Comparison of ENCODE assay signal across 16 mouse cellular contexts in the genomic region with DNA sequence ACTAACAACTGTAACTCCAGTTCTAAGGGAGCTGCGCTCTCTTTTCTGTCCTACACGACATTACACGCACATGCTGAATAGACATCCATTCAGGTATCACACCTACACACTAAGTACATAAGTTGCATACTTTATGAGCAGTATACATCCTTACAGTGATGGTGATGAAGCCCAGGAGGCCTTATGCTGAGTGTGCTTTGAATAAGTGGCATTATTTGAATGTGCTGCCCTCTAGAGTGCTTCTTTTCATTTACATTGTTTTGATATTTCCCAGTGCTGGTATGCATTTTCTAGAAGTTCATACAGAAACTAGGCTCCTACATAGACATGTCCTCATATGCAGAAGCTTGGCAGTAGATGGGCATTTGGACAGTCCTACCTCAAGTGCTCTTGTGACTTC. TPM values are rescaled to one million over a fixed set of nuclear protein-coding genes. Genes with fewer than 3 reads are reported as not detected.
DNase-seq lines count a peak whose midpoint lies in the region; ATAC-seq and TF ChIP-seq lines count a peak whose summit lies in the region.
"Had no signal": no experiment of that assay in that cellular context is flagged by ENCODE, and none has a peak within 500 bp of the region (broad histone marks: within the 10 kb centered on the region; RNA-seq: fewer than 3 reads in every experiment).

No protein-coding gene starts in this region.

- no peak for DNase-seq in heart, postnatal 0 days (ENCODE audit: low spot score)
- no peak for DNase-seq in heart, postnatal 25 days (ENCODE audit: low spot score)
- peak; percentile 23 for DNase-seq in lung, postnatal 0 days (ENCODE audit: low spot score)
- no peak for DNase-seq in lung, postnatal 14 days
- no peak for DNase-seq in CH12.LX (ENCODE audit: extremely low read depth)
- no peak for DNase-seq in cerebellum, adult 11 months
- DNase-seq in left cerebral cortex, adult 8-10 months (ENCODE audit: low spot score in 2 of 2), result no peak
- DNase-seq: adrenal gland, postnatal 10 days; cerebellum, postnatal 25 days; lung, postnatal 4 days; thymus, adult 18-20 months had no signal

- no peaks in the 10 kb centered on the region for H3K9me3 ChIP-seq in heart, postnatal 0 days (replicated peaks; ENCODE audit: control insufficient read depth, low read length)
- no peaks in the 10 kb centered on the region for H3K9me3 ChIP-seq in lung, postnatal 0 days (ENCODE audit: low read length)
- no peaks in the 10 kb centered on the region for H3K9me3 ChIP-seq in CH12.LX (replicated peaks; ENCODE audit: low read length)
- H3K9me3 ChIP-seq: forebrain, embryonic 13.5 days; hindbrain, embryonic 12.5 days; midbrain, embryonic 15.5 days had no signal

- no peaks in the 10 kb centered on the region for H3K4me1 ChIP-seq in heart, postnatal 0 days (ENCODE audit: control insufficient read depth, insufficient read depth)
- H3K4me1 ChIP-seq in lung, postnatal 0 days (ENCODE audit: insufficient read depth, low read depth, low read length), result no peaks in the 10 kb centered on the region
- H3K4me1 ChIP-seq in CH12.LX (ENCODE audit: control insufficient read depth in 1 of 2, insufficient read depth in 2 of 2), result no peaks in the 10 kb centered on the region
- H3K4me1 ChIP-seq: forebrain, embryonic 13.5 days; hindbrain, embryonic 12.5 days; midbrain, embryonic 15.5 days had no signal

- TF ChIP-seq EP300 in heart, postnatal 0 days (IDR thresholded peaks at IDR 0.05; ENCODE audit: low read depth), result no peak
- TF ChIP-seq EP300 in lung, postnatal 0 days (IDR thresholded peaks at IDR 0.05), result no peak
- no peak for TF ChIP-seq EP300 in CH12.LX (IDR thresholded peaks at IDR 0.05; ENCODE audit: low read length)

- no peak overlapping the region for H3K4me2 ChIP-seq in heart, postnatal 0 days (ENCODE audit: low read depth, low read length)
- no peak overlapping the region for H3K4me2 ChIP-seq in lung, postnatal 0 days (replicated peaks; ENCODE audit: low read depth, low read length)
- no peak overlapping the region for H3K4me2 ChIP-seq in CH12.LX (ENCODE audit: insufficient read depth, low read depth, poor library complexity, severe bottlenecking)
- H3K4me2 ChIP-seq: forebrain, embryonic 13.5 days; hindbrain, embryonic 12.5 days; liver, embryonic 11.5 days; midbrain, embryonic 15.5 days had no signal

- peaks cover 76% of the 10 kb centered on the region for H3K36me3 ChIP-seq in heart, postnatal 0 days (replicated peaks; ENCODE audit: control insufficient read depth, insufficient read depth, low read length)
- H3K36me3 ChIP-seq in lung, postnatal 0 days (ENCODE audit: insufficient read depth, low read length), result peaks cover 29% of the 10 kb centered on the region; the same call in 1 of the 2 replicates
- peaks cover 67 to 95% of the 10 kb centered on the region in 2 experiments for H3K36me3 ChIP-seq in CH12.LX (replicated peaks in 1 of 2; ENCODE audit: control insufficient read depth in 1 of 2, insufficient read depth in 1 of 2, low read length in 1 of 2)

- H3K4me3 ChIP-seq in heart, postnatal 0 days (ENCODE audit: low read depth, low read length), result no peak overlapping the region
- H3K4me3 ChIP-seq in lung, postnatal 0 days (ENCODE audit: low read depth, low read length), result no peak overlapping the region
- no peak overlapping the region for H3K4me3 ChIP-seq in CH12.LX (replicated peaks in 1 of 3; ENCODE audit: low read depth in 2 of 3, low read length in 2 of 3, poor library complexity in 1 of 3)
- H3K4me3 ChIP-seq: forebrain, embryonic 13.5 days; hindbrain, embryonic 12.5 days; midbrain, embryonic 15.5 days had no signal

- H3K27me3 ChIP-seq in heart, postnatal 0 days (ENCODE audit: control insufficient read depth, insufficient read depth, low read length), result no peaks in the 10 kb centered on the region
- no peaks in the 10 kb centered on the region for H3K27me3 ChIP-seq in lung, postnatal 0 days (replicated peaks; ENCODE audit: insufficient read depth, low read length)
- H3K27me3 ChIP-seq in CH12.LX (replicated peaks), result no peaks in the 10 kb centered on the region
- H3K27me3 ChIP-seq: forebrain, embryonic 13.5 days; hindbrain, embryonic 12.5 days; midbrain, embryonic 15.5 days had no signal

- no peak overlapping the region for H3K27ac ChIP-seq in heart, postnatal 0 days (ENCODE audit: low read depth)
- no peak overlapping the region for H3K27ac ChIP-seq in lung, postnatal 0 days (ENCODE audit: low read length)
- no peak overlapping the region for H3K27ac ChIP-seq in CH12.LX (ENCODE audit: insufficient read depth, low read depth)
- H3K27ac ChIP-seq: forebrain, embryonic 13.5 days; hindbrain, embryonic 12.5 days; midbrain, embryonic 15.5 days had no signal

- dilution Hi-C loops in CH12.LX (cut with MboI; ENCODE audit: extremely low pct_ligation_motif_present, extremely low pct_unique_long_range_greater_than_20kb, low sequenced_read_pairs), result no loop called here

- peak; percentile 36 for TF ChIP-seq CTCF in heart, postnatal 0 days (IDR thresholded peaks at IDR 0.05; ENCODE audit: low read depth)
- TF ChIP-seq CTCF in lung, postnatal 0 days (IDR thresholded peaks at IDR 0.05), result peak; percentile 54
- TF ChIP-seq CTCF in CH12.LX (conservative IDR thresholded peaks at IDR 0.05 in 1 of 2, IDR thresholded peaks at IDR 0.05 in 1 of 2; ENCODE audit: low read depth in 2 of 2, low read length in 2 of 2), result peak in 1 of 2 experiments; percentile 54; a peak in 2 of 4 replicates

- no peak overlapping the region for H3K9ac ChIP-seq in heart, postnatal 0 days (replicated peaks; ENCODE audit: low read depth, low read length)
- H3K9ac ChIP-seq in lung, postnatal 0 days (replicated peaks; ENCODE audit: low read depth), result no peak overlapping the region
- H3K9ac ChIP-seq in CH12.LX (ENCODE audit: insufficient read depth, low read depth), result no peak overlapping the region
- H3K9ac ChIP-seq: forebrain, embryonic 13.5 days; hindbrain, embryonic 12.5 days; midbrain, embryonic 15.5 days had no signal

- intact Hi-C loops in heart, postnatal 25 days (cut with DNase I), result loop anchor here (10.0 kb wide), 1 partner anchor 115 kb away; no protein-coding TSS in a partner anchor

- no peak for TF ChIP-seq POLR2A in CH12.LX (IDR thresholded peaks at IDR 0.05; ENCODE audit: low read depth, low read length)

- in situ Hi-C loops in CH12.LX (cut with MboI; ENCODE audit: low pct_ligation_motif_present, low pct_unique_long_range_greater_than_20kb, low sequenced_read_pairs), result no loop called here

- TF ChIP-seq RAD21 in CH12.LX (IDR thresholded peaks at IDR 0.05; ENCODE audit: low read depth, low read length), result peak; percentile 49

- H3K79me2 ChIP-seq in CH12.LX (replicated peaks; ENCODE audit: control insufficient read depth, extremely low read depth, insufficient read depth, poor library complexity, severe bottlenecking), result no peaks in the 10 kb centered on the region

- 69% methylated on average over 3 of the region's 3 CpGs for WGBS in heart, postnatal 0 days
- 91% methylated on average over 3 of the region's 3 CpGs for WGBS in lung, postnatal 0 days

- no peak for ATAC-seq in heart, postnatal 0 days (ENCODE audit: insufficient read depth, low read depth)
- no peak for ATAC-seq in lung, postnatal 0 days
- peak; percentile 45; the same call in 1 of the 2 replicates for ATAC-seq in erythroblast, adult 5-6 weeks (replicated peaks; ENCODE audit: low FRiP score, poor library complexity, severe bottlenecking)
- ATAC-seq: forebrain, embryonic 13.5 days; midbrain, embryonic 15.5 days had no signal

TF ChIP-seq in CH12.LX, 34 proteins besides CTCF, POLR2A, EP300 and RAD21:
- TF ChIP-seq E2F4 (IDR thresholded peaks at IDR 0.05; ENCODE audit: insufficient replicate concordance, low read depth, low read length), result no peak
- TF ChIP-seq JUND (conservative IDR thresholded peaks at IDR 0.05; ENCODE audit: low read depth, low read length), result no peak
- TF ChIP-seq SMC3 (IDR thresholded peaks at IDR 0.05; ENCODE audit: low read depth, low read length), result 0 out of 2 replicates have a peak, but pooled peaks have one; percentile 14
- TF ChIP-seq ZNF384 (IDR thresholded peaks at IDR 0.05; ENCODE audit: low read depth, low read length), result no peak

RNA-seq across cellular contexts. Expression of gene Foxk2, which starts 30.1 kb away (rescaled TPM):
- 23.5 and 25.8 TPM in 2 replicates for total RNA-seq in heart, postnatal 0 days (2014; rRNA removed; ENCODE audit: low replicate concordance)
- polyA plus RNA-seq in heart, postnatal 0 days (2015; fragmentation: Nextera tagmentation; extraction: Ambion mirVana), result 3.0 and 3.8 TPM in 2 replicates
- total RNA-seq in heart, postnatal 25 days (2021), result 10 to 100 TPM; 19.1 to 20.0 TPM
- polyA plus RNA-seq in lung, postnatal 0 days (2015; fragmentation: Nextera tagmentation; extraction: Ambion mirVana), result 4.0 and 5.1 TPM in 2 replicates
- total RNA-seq in CH12.LX (2012; rRNA removed), result 42.6 and 44.3 TPM in 2 replicates
- total RNA-seq in CH12.LX (2014; rRNA removed), result 25.0 and 26.9 TPM in 2 replicates
- 32.4 and 41.2 TPM in 2 replicates for polyA plus RNA-seq in CH12.LX (2012; ENCODE audit: insufficient read length, low read depth)
- total RNA-seq in erythroblast, adult 5-6 weeks (2015; ENCODE audit: low replicate concordance), result 6.1 and 13.4 TPM in 2 replicates
- total RNA-seq in erythroblast, adult 5-6 weeks (2017; ENCODE audit: low replicate concordance), result 7.1 and 7.2 TPM in 2 replicates
- total RNA-seq in left cerebral cortex, adult 8-10 months (2022), result 10 to 100 TPM; 78.2 to 84.7 (median 79.9) TPM

RNA-seq across cellular contexts. Expression of gene Narf, which starts 52.8 kb away (rescaled TPM):
- 159 and 217 TPM in 2 replicates for total RNA-seq in heart, postnatal 0 days (2014; rRNA removed; ENCODE audit: low replicate concordance)
- polyA plus RNA-seq in heart, postnatal 0 days (2015; fragmentation: Nextera tagmentation; extraction: Ambion mirVana), result 40.0 and 48.2 TPM in 2 replicates
- 100 to 1,000 TPM in 1 of 2 experiments, 10 to 100 TPM in 1; 97.7 to 123 TPM for total RNA-seq in heart, postnatal 25 days (2021)
- 15.8 and 18.7 TPM in 2 replicates for polyA plus RNA-seq in lung, postnatal 0 days (2015; fragmentation: Nextera tagmentation; extraction: Ambion mirVana)
- total RNA-seq in CH12.LX (2012; rRNA removed) (15.6 and 26.2 TPM in 2 replicates), CH12.LX (2014; rRNA removed) (29.9 and 32.1 TPM in 2 replicates)
- polyA plus RNA-seq in CH12.LX (2012; ENCODE audit: insufficient read length, low read depth), result 11.7 and 12.3 TPM in 2 replicates
- 145 and 154 TPM in 2 replicates for total RNA-seq in erythroblast, adult 5-6 weeks (2015; ENCODE audit: low replicate concordance)
- 264 and 277 TPM in 2 replicates for total RNA-seq in erythroblast, adult 5-6 weeks (2017; ENCODE audit: low replicate concordance)
- total RNA-seq in left cerebral cortex, adult 8-10 months (2022), result 10 to 100 TPM; 44.1 to 61.8 (median 51.2) TPM
